14 mouse cellular contexts compared by ENCODE assay signal in genomic region chr1:109898652-109899051, GRCm38 (mm10).
"Had no signal": no experiment of that assay in that cellular context is flagged by ENCODE, and none has a peak within 500 bp of the region (broad histone marks: within the 10 kb centered on the region; RNA-seq: fewer than 3 reads in every experiment).

No protein-coding gene starts in this region.

- H3K4me2 ChIP-seq: limb, embryonic 13.5 days; stomach, embryonic 15.5 days had no signal

- H3K36me3 ChIP-seq: limb, embryonic 13.5 days; stomach, embryonic 15.5 days had no signal

- H3K9ac ChIP-seq: limb, embryonic 13.5 days; liver, embryonic 14.5 days; stomach, embryonic 15.5 days had no signal

- DNase-seq: kidney, adult 9 months; kidney, postnatal 36 days; layer of hippocampus, adult 9-11 months; layer of hippocampus, postnatal 36 days; left cerebral cortex, postnatal 4 days; lung, adult 18-20 months; lung, postnatal 36 days; right cerebral cortex, postnatal 14 days; thymus, adult 2 months; thymus, postnatal 25 days had no signal

- H3K27ac ChIP-seq: kidney, postnatal 0 days; limb, embryonic 13.5 days; liver, embryonic 14.5 days; stomach, embryonic 15.5 days had no signal

- H3K9me3 ChIP-seq: limb, embryonic 13.5 days; stomach, embryonic 15.5 days had no signal

- H3K4me1 ChIP-seq: limb, embryonic 13.5 days; stomach, embryonic 15.5 days had no signal

- H3K4me3 ChIP-seq: limb, embryonic 13.5 days; stomach, embryonic 15.5 days had no signal

- H3K27me3 ChIP-seq: limb, embryonic 13.5 days; stomach, embryonic 15.5 days had no signal
